Comparison of ENCODE assay signal across 15 mouse cellular contexts in genomic region chr1:47448737-47449489, GRCm38 (mm10).
"Had no signal": no experiment of that assay in that cellular context is flagged by ENCODE, and none has a peak within 500 bp of the region (broad histone marks: within the 10 kb centered on the region; RNA-seq: fewer than 3 reads in every experiment).

No protein-coding gene starts in this region.

- H3K4me1 ChIP-seq: limb, embryonic 10.5 days; liver, embryonic 12.5 days had no signal

- H3K9ac ChIP-seq: liver, embryonic 12.5 days; lung, embryonic 14.5 days had no signal

- H3K4me2 ChIP-seq: liver, embryonic 12.5 days; lung, embryonic 14.5 days had no signal

- H3K27ac ChIP-seq: kidney, postnatal 0 days; layer of hippocampus, adult 2 months; limb, embryonic 10.5 days; liver, embryonic 12.5 days had no signal

- ATAC-seq: liver, embryonic 12.5 days had no signal

- H3K4me3 ChIP-seq: layer of hippocampus, adult 2 months; limb, embryonic 10.5 days; liver, embryonic 12.5 days; myocyte had no signal

- H3K9me3 ChIP-seq: limb, embryonic 10.5 days; liver, embryonic 12.5 days had no signal

- H3K27me3 ChIP-seq: liver, embryonic 12.5 days had no signal

- DNase-seq: kidney, adult 11 months; kidney, adult 9 months; kidney, postnatal 4 days; lung, embryonic 14.5 days; lung, postnatal 10 days; lung, postnatal 4 days; right cerebral cortex, postnatal 4 days; spleen, adult 18-20 months; thymus, adult 18-20 months; thymus, postnatal 14 days had no signal

- H3K36me3 ChIP-seq: limb, embryonic 10.5 days; liver, embryonic 12.5 days had no signal
